Mouse (Mus musculus) adrenal gland, adult 18-20 months (tissue): ENCODE results near the gene Ypel2. TPM values are rescaled to one million over a fixed set of nuclear protein-coding genes. Genes with fewer than 3 reads are reported as not detected.
"Not testable (repeated sequence)": the region's sequence is repeated elsewhere in the genome, so short reads cannot be mapped to it uniquely, and the experiment has no call there.

Source experiments
- DNase-seq, 2 experiments: peaks; one replicate each; pipeline ENCODE4 v3.0.0; 2021 to 2022; ENCODE audit warnings: low spot score in 2 of 2
- long read RNA-seq, 2 experiments: library from polyadenylated mRNA; stranded (forward); transcript quantifications; one replicate each; pipeline ENCODE4 v2.0.0; 2021
- total RNA-seq, 2 experiments: library from RNA; stranded (reverse); gene quantifications; 1 replicate in 1 of 2; 2 replicates in 1 of 2; pipeline ENCODE4 v1.2.3; 2021

The Ypel2 gene
- total RNA-seq = 10 to 100 TPM; 12.8 to 31.2 TPM
- long read RNA-seq, experiment 1, full-length matches to known transcripts = 1 of 3 reads
- long read RNA-seq, experiment 1, partial matches to known transcripts = 0 of 3 reads
- long read RNA-seq, experiment 1, other reads (novel, unspliced or antisense) = 2 of 3 reads
- long read RNA-seq, experiment 2, full-length matches to known transcripts = 8 of 17 reads
- long read RNA-seq, experiment 2, partial matches to known transcripts = 1 of 17 reads
- long read RNA-seq, experiment 2, other reads (novel, unspliced or antisense) = 8 of 17 reads

DNA sequence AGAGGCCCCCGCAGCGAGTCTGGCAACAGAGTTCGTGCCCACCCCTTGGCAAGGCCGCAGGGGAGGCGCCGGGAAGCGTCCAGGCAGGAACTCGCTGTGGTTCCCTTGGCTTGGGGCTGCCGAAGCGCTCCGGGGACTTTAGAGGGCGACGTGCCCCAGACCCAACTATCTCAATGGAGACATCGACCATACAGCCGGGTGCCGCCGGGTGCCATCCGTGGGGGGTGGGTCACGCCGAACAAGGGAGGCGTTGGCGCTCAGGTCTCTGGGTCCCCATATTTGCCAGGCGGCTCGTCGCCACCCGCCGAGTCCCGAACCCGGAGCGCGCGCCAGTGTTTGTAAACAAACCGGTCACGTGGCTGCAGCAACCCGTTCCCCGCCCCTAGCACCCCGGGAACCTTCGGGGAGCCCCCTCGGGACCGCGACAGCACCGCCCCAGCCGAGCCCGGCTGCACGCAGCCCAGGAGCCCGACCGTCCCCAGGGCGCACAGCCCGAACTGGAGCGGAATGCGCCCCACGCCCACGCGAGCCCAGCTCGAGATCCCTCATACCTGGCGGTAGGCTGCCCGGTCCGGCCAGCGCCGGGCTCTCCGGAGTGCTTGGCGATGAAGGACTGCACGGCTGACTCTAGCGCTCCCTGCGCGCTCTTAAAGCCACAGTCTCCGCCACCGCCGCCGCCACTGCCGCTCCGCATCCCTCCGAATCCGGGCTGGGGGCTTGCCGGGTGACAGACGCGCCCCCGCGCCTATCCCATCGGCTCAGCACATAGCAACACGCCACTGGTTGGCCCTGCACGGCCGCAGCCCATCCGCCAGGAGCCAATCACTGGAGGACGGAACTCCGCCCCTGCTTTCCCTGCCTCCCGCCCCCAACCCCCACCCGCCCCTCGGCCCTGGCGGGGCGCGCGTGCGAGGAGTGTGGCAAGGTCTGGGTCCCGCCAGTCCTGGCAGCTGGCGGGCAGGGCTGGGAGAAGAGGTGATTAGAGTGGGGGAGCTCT is at the start of gene Ypel2:
TSS of gene Ypel2 (minus strand) at position 667 of the 997 bp plus-strand sequence.
- DNase-seq = peak; percentile 92 to 94

- no peak for DNase-seq
Observed at GRCm38 (mm10) chr11:87043052-87043451, 49.5 kb upstream of the Ypel2 start.

- DNase-seq = peak in 1 of 2 experiments; percentile 22
Observed at GRCm38 (mm10) chr11:87039307-87039963, 45.9 kb upstream of the Ypel2 start.

GRCm38 (mm10) chr11:87036180-87036579 is 42.7 kb upstream of the Ypel2 start:
- DNase-seq = no peak

DNA sequence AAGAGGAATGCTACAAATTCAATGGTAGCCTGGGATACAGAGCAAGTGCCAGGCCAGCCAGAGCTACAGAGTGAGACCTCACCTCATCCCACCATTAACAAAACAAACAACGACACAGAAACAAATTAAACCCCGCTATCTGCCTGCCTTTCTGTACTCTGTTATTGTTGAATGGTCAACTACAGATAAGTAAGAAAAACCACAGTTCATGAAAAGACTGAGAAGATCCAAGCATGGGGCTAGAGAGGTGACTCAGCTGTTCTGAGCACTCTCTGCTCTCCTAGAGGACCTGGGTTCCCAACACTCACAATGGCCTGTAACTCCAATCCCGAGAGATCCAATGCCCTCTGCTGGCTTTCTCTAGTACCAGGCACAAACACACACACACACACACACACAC is 34.7 kb upstream of the Ypel2 start:
- DNase-seq = no peak

GRCm38 (mm10) chr11:87026096-87026875 is 32.8 kb upstream of the Ypel2 start:
- DNase-seq = no peak

- DNase-seq = no peak
Observed at GRCm38 (mm10) chr11:87025351-87025750, 31.8 kb upstream of the Ypel2 start.

GRCm38 (mm10) chr11:87023240-87023639 is 29.7 kb upstream of the Ypel2 start:
- DNase-seq = not testable (repeated sequence)

GRCm38 (mm10) chr11:87022765-87023164 is 29.3 kb upstream of the Ypel2 start:
- DNase-seq = no peak

- no peak for DNase-seq
Observed at GRCm38 (mm10) chr11:87021551-87021950, 28.0 kb upstream of the Ypel2 start.

DNA sequence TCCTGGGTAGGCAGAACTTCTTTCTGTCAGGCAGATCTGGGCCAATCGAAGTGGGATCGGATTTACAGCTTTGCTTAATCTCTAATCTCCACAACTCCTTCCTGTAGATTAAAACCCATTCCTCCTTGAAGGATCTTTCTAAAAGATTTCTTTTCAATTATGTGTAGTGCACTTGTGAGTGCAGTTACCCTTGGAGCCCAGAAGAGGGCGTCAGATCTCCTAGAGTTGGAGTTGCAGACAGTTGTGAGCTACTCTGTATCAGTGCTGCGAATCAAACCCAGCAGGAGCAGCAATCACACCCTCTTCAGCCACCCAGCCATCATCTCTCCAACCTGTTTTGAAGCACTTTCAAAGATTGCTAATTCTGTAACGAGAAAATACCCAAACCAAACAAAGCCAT is 26.9 kb upstream of the Ypel2 start:
- DNase-seq = no peak

GRCm38 (mm10) chr11:87019431-87019830 is 25.9 kb upstream of the Ypel2 start:
- no peak for DNase-seq

- DNase-seq = no peak
Observed at GRCm38 (mm10) chr11:87018081-87018480, 24.6 kb upstream of the Ypel2 start.

GRCm38 (mm10) chr11:87015691-87016090 is 22.2 kb upstream of the Ypel2 start:
- no peak for DNase-seq

- peak in 1 of 2 experiments; percentile 48 for DNase-seq
Observed at GRCm38 (mm10) chr11:87010476-87010875, 17.0 kb upstream of the Ypel2 start.

- no peak for DNase-seq
Observed at GRCm38 (mm10) chr11:87007371-87007770, 13.9 kb upstream of the Ypel2 start.

- no peak for DNase-seq
Observed at GRCm38 (mm10) chr11:87004960-87005755, 11.7 kb upstream of the Ypel2 start.

- DNase-seq = no peak
Observed at GRCm38 (mm10) chr11:87002078-87002829, 8.7 kb upstream of the Ypel2 start.

- no peak for DNase-seq
Observed at GRCm38 (mm10) chr11:87001217-87001616, 7.7 kb upstream of the Ypel2 start.
